Mouse (Mus musculus) neutrophil, adult 5-6 weeks (primary cell): ENCODE data around the gene Card11. TPM values are rescaled to one million over a fixed set of nuclear protein-coding genes. Genes with fewer than 3 reads are reported as not detected.
A peak's percentile ranks its signal among the peaks of the same experiment; 100 is the strongest.

Source experiments
- ATAC-seq: fragments of 151-379, 151-347 bp; 2 replicates; pipeline ENCODE4 v1.8.0; 2017; ENCODE audit warnings: mild to moderate bottlenecking, moderate TSS enrichment; ENCODE audit not compliant: insufficient number of reproducible peaks, poor library complexity, low FRiP score, severe bottlenecking; ENCODE audit errors: extremely low read depth
- total RNA-seq: library from RNA; stranded (forward); fragments of 200-1000 nt; gene quantifications from 2 replicates; pipeline ENCODE4 v1.2.3, GENCODE M21; 2017

Gene Card11
- total RNA-seq, 1 experiment from 2014 or later = 78.4 TPM

GRCm38 (mm10) chr5:140936816-140937215 is 63.6 kb downstream of the Card11 start:
- ATAC-seq = no peak

DNA sequence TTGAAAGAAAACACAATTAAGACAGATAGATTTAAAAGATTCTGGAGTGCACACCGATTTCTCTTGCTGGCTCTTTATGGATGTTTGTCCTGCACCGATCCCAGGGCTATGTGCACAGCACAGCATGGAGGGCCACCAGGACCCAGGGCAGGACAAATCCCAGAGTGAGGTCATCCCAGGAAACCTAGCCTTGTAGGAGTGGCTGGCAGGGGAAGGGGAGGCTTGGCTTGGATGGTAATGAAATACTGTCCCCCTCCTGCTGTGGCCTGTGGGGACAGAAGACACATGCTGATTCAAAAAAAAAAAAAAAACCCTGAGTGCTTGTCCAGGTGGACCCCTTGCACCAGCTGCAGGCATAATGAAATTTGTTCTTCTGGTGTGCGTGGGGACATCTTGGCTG is 64.5 kb downstream of the Card11 start:
- ATAC-seq = no peak

- ATAC-seq = no peak
These were observed 65.6 kb downstream of the Card11 start for GRCm38 (mm10) chr5:140934639-140935315.

DNA sequence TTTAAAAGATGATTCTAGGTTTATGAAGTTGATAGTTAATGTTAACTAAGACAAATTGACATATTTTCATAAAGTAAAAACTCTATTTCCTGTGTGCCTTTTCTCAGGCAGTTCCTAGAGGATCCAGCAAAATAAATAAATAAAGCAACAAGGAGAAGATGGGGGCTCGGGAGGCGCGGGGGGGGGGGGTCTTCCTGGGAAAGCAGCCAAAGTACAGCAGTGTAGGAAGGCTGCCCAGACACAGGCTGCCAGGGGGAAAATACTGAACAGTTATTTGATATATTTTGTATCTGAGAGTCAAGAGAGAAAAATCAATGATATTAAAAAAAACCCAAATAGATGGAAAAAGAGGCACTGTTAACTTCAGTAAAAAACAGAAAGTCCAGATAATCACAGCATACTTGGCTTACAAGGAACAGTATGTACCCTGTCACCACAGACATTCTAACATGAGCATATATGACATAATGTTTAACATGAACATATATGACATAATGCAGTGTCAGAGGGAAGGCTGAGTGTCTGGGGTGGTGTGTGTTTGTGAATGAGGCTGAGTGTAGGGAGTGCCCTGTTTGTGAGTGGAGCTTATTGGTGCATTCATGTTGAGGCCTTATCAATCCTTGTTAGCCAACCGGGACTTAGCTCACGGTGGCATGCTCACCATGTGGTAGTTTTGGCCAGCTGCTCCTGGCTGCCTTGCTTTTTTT is 68.7 kb downstream of the Card11 start:
- ATAC-seq = no peak

GRCm38 (mm10) chr5:140918519-140918918 is 81.9 kb downstream of the Card11 start:
- ATAC-seq = no peak

- ATAC-seq = no peak
These were observed 82.6 kb downstream of the Card11 start for GRCm38 (mm10) chr5:140917807-140918206.

GRCm38 (mm10) chr5:140910841-140911240 is 89.5 kb downstream of the Card11 start:
- ATAC-seq = no peak

- ATAC-seq = no peak
These were observed 99.5 kb downstream of the Card11 start for GRCm38 (mm10) chr5:140900866-140901265.

- ATAC-seq = no peak
These were observed 109.3 kb downstream of the Card11 start for GRCm38 (mm10) chr5:140891080-140891479.

- ATAC-seq = no peak
These were observed 110.3 kb downstream of the Card11 start for GRCm38 (mm10) chr5:140890050-140890449.

DNA sequence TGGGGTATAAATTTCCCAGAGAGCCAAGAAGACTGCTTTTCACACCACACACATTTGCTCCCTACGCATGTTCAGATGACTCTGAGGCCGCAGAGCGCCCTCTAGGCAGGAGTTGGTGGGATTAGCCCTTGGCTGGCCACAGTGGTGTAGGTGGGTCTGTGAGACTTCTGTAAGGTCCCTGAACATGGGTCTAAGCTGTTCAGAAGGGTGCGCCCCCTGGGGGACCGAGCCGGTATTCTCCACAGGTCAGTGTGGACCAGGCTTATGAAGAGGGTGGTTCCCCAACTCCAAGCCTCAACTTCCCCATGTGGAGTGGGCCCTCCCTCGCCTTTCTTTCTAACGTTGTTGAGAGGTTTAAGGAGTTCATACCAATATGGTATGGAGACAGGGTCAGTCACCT is 110.8 kb downstream of the Card11 start:
- ATAC-seq = peak; percentile 33; the same call in 1 of the 2 replicates

GRCm38 (mm10) chr5:140887871-140888270 is 112.5 kb downstream of the Card11 start:
- ATAC-seq = no peak

DNA sequence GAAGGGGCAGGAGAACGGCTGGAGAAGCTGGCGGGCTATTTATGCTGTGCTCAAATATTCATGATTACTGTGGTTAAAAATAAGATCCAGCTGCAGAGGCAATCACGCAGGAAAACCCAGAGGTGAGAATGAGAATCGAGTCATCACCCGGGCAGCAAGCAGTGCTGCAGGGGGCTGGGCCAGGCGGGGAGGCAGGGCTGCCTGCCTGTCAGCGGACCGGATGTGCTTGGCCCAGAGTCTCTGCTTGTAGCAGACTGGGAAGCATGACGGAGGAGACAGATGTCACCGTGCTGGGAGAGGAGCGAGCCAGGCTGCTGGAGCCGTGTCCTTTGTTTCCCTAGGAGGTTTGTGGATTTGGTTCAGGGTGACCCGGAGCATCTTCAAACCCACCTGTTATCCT is 115.4 kb downstream of the Card11 start:
- no peak for ATAC-seq

- no peak for ATAC-seq
These were observed 118.0 kb downstream of the Card11 start for GRCm38 (mm10) chr5:140882391-140882790.

DNA sequence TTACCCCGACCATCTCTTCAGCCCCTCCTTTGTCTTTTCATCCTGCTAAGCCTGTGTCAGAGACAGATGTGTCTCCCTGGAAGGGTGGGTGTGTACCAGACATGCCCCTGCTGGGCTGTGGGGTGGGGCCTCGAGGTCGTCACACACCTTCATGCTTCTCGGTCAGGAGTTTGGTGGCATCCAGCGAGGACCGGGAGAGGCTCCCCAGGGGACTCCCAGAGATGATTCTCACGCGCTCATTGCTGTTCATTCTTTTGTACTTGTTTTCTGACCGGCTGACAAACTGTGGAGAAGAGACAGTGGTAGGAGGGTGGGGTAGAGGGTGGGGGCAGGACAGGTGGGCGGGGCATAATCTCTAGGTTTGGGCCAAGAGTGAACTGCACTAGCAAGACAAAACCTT is 120.2 kb downstream of the Card11 start:
- no peak for ATAC-seq

- no peak for ATAC-seq
These were observed 121.7 kb downstream of the Card11 start for GRCm38 (mm10) chr5:140878644-140879043.

- no peak for ATAC-seq
These were observed 126.6 kb downstream of the Card11 start for GRCm38 (mm10) chr5:140873736-140874307.

GRCm38 (mm10) chr5:140873039-140873551 is 127.3 kb downstream of the Card11 start:
- no peak for ATAC-seq

- no peak for ATAC-seq
These were observed 127.8 kb downstream of the Card11 start for GRCm38 (mm10) chr5:140872532-140873038.

DNA sequence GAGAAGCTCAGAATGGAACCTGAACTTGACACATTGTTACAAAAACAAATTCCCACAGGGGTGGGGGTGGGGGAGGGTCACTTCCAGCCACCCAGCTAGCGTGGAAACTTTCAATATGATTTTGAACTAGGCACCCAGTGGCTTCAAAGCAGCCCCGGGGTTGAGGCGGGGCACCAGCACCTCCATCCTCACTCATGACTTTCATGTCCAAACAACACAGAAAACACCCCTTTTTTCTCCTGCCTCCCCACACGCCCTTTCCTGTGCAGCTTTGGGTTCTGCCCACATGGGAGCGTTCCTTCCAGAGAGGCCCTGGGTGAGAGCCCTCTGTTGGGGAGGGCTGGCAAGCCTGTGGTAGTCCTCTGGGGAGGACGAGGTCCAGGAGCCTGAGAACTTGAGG is 129.1 kb downstream of the Card11 start:
- no peak for ATAC-seq
